Comparison of ENCODE assay signal across 10 mouse cellular contexts in the genomic region with DNA sequence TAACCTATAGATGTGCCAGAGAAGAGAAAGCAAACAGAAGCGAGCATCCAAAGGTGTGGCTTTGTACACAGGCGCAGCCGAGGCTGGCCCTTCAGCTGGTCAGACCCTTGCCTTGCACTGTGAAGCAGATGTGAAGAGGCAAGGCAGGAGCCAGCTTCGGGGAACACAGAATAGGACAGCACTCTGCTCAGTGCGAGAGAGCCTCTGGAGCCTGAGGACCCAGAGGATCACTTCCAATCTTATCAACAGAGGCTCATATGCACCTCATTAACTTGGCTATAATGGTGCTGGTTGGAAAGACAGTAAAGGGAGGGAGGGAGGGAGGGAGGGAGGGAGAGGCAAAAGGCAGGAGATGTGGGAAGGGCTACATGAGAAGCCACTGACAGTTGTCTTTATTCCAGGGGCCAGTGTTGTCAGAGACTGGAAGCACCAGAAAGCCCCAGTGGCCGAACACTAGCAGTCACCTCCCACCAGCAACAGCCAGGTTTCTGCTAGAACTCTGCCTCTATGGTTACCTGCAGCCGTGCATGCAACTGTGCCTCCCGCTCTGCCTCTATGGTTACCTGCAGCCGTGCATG.
A peak's percentile ranks its signal among the peaks of the same experiment; 100 is the strongest.
DNase-seq lines count a peak whose midpoint lies in the region; ATAC-seq and TF ChIP-seq lines count a peak whose summit lies in the region.
"Had no signal": no experiment of that assay in that cellular context is flagged by ENCODE, and none has a peak within 500 bp of the region (broad histone marks: within the 10 kb centered on the region; RNA-seq: fewer than 3 reads in every experiment).

No protein-coding gene starts in this region.

- peak; percentile 60 for ATAC-seq in kidney, embryonic 15.5 days (replicated peaks; ENCODE audit: low FRiP score)
- peak; percentile 71; the same call in 1 of the 2 replicates for ATAC-seq in embryonic facial prominence, embryonic 11.5 days (replicated peaks; ENCODE audit: insufficient number of reproducible peaks, low FRiP score, low TSS enrichment, low read depth)
- ATAC-seq in forebrain, embryonic 16.5 days = no peak
- peak; percentile 48; the same call in 1 of the 2 replicates for ATAC-seq in midbrain, embryonic 12.5 days (ENCODE audit: low FRiP score, low read depth)
- ATAC-seq: intestine, embryonic 15.5 days had no signal

- no peaks in the 10 kb centered on the region for H3K27me3 ChIP-seq in kidney, embryonic 15.5 days
- no peaks in the 10 kb centered on the region for H3K27me3 ChIP-seq in embryonic facial prominence, embryonic 11.5 days (ENCODE audit: control insufficient read depth, insufficient read depth, low read length)
- no peaks in the 10 kb centered on the region for H3K27me3 ChIP-seq in forebrain, embryonic 16.5 days (replicated peaks; ENCODE audit: control insufficient read depth, insufficient read depth, low read length)
- H3K27me3 ChIP-seq in midbrain, embryonic 12.5 days = no peaks in the 10 kb centered on the region
- no peaks in the 10 kb centered on the region for H3K27me3 ChIP-seq in cerebellum, adult 2 months (ENCODE audit: control insufficient read depth, insufficient read depth, low read length)
- H3K27me3 ChIP-seq: intestine, embryonic 15.5 days had no signal

- H3K9me3 ChIP-seq in kidney, embryonic 15.5 days (replicated peaks) = no peaks in the 10 kb centered on the region
- no peaks in the 10 kb centered on the region for H3K9me3 ChIP-seq in embryonic facial prominence, embryonic 11.5 days (replicated peaks; ENCODE audit: control insufficient read depth, low read length)
- H3K9me3 ChIP-seq in forebrain, embryonic 16.5 days (ENCODE audit: control insufficient read depth, low read length) = no peaks in the 10 kb centered on the region
- H3K9me3 ChIP-seq in midbrain, embryonic 12.5 days = no peaks in the 10 kb centered on the region
- H3K9me3 ChIP-seq: intestine, embryonic 15.5 days had no signal

- TF ChIP-seq POLR2A in cerebellum, adult 2 months (IDR thresholded peaks at IDR 0.05; ENCODE audit: borderline replicate concordance, insufficient read depth, low read length) = no peak

- no peak overlapping the region for H3K9ac ChIP-seq in kidney, embryonic 15.5 days
- H3K9ac ChIP-seq in embryonic facial prominence, embryonic 11.5 days (replicated peaks; ENCODE audit: low read length) = no peak overlapping the region; the same call in 1 of the 2 replicates
- no peak overlapping the region for H3K9ac ChIP-seq in forebrain, embryonic 16.5 days (replicated peaks; ENCODE audit: low read depth, low read length)
- H3K9ac ChIP-seq in midbrain, embryonic 12.5 days (replicated peaks) = peak overlapping the region; percentile 37
- H3K9ac ChIP-seq: intestine, embryonic 15.5 days had no signal

- no peaks in the 10 kb centered on the region for H3K36me3 ChIP-seq in kidney, embryonic 15.5 days
- H3K36me3 ChIP-seq in embryonic facial prominence, embryonic 11.5 days (replicated peaks; ENCODE audit: control insufficient read depth, insufficient read depth, low read depth, low read length) = no peaks in the 10 kb centered on the region
- no peaks in the 10 kb centered on the region for H3K36me3 ChIP-seq in forebrain, embryonic 16.5 days (ENCODE audit: control insufficient read depth, insufficient read depth)
- no peaks in the 10 kb centered on the region for H3K36me3 ChIP-seq in midbrain, embryonic 12.5 days
- H3K36me3 ChIP-seq: intestine, embryonic 15.5 days had no signal

- no peak for TF ChIP-seq CTCF in cerebellum, adult 2 months (IDR thresholded peaks at IDR 0.05; ENCODE audit: borderline replicate concordance, insufficient read depth, low read depth, low read length)

- WGBS in kidney, embryonic 15.5 days = 34% methylated on average over 9 of the region's 9 CpGs
- 56% methylated on average over 9 of the region's 9 CpGs for WGBS in embryonic facial prominence, embryonic 11.5 days
- 35% methylated on average over 9 of the region's 9 CpGs for WGBS in forebrain, embryonic 16.5 days
- WGBS in midbrain, embryonic 12.5 days = 39% methylated on average over 9 of the region's 9 CpGs
- 87% methylated on average over 9 of the region's 9 CpGs for WGBS in cerebellum, adult 2 months

- no peak for DNase-seq in kidney, adult 11 months
- no peak for DNase-seq in embryonic facial prominence, embryonic 11.5 days (ENCODE audit: low spot score)
- DNase-seq in ovary, postnatal 14 days (ENCODE audit: low spot score) = no peak
- no peak for DNase-seq in cerebellum, adult 2 months
- DNase-seq in cerebellum, postnatal 14 days = no peak

- peak overlapping the region; percentile 34 for H3K4me2 ChIP-seq in kidney, embryonic 15.5 days
- H3K4me2 ChIP-seq in embryonic facial prominence, embryonic 11.5 days (ENCODE audit: low read depth, low read length) = no peak overlapping the region
- H3K4me2 ChIP-seq in forebrain, embryonic 16.5 days (ENCODE audit: low read length) = no peak overlapping the region
- H3K4me2 ChIP-seq in midbrain, embryonic 12.5 days (replicated peaks) = peak overlapping the region; percentile 32
- H3K4me2 ChIP-seq: heart, embryonic 11.5 days; intestine, embryonic 15.5 days had no signal

- H3K4me3 ChIP-seq in kidney, embryonic 15.5 days (replicated peaks) = no peak overlapping the region
- no peak overlapping the region for H3K4me3 ChIP-seq in embryonic facial prominence, embryonic 11.5 days (ENCODE audit: low read depth, low read length)
- no peak overlapping the region for H3K4me3 ChIP-seq in forebrain, embryonic 16.5 days (replicated peaks; ENCODE audit: low read length)
- H3K4me3 ChIP-seq in midbrain, embryonic 12.5 days = peak overlapping the region; percentile 9; the same call in 1 of the 2 replicates
- H3K4me3 ChIP-seq in cerebellum, adult 2 months (replicated peaks; ENCODE audit: insufficient read depth, low read depth, low read length) = no peak overlapping the region
- H3K4me3 ChIP-seq: intestine, embryonic 15.5 days had no signal

- peak overlapping the region; percentile 18; the same call in 1 of the 2 replicates for H3K27ac ChIP-seq in kidney, embryonic 15.5 days
- no peak overlapping the region for H3K27ac ChIP-seq in embryonic facial prominence, embryonic 11.5 days (replicated peaks; ENCODE audit: low read depth, low read length)
- H3K27ac ChIP-seq in forebrain, embryonic 16.5 days (ENCODE audit: low read length) = 0 out of 2 replicates have a peak overlapping the region, but pooled peaks have one; percentile 17
- H3K27ac ChIP-seq in midbrain, embryonic 12.5 days (replicated peaks) = peak overlapping the region; percentile 89
- no peak overlapping the region for H3K27ac ChIP-seq in cerebellum, adult 2 months (ENCODE audit: insufficient read depth, low read length)
- H3K27ac ChIP-seq: intestine, embryonic 15.5 days had no signal

- peaks cover 42% of the 10 kb centered on the region for H3K4me1 ChIP-seq in kidney, embryonic 15.5 days
- 0 out of 2 replicates have a peak, but pooled peaks cover 2% of the 10 kb centered on the region for H3K4me1 ChIP-seq in embryonic facial prominence, embryonic 11.5 days (ENCODE audit: control insufficient read depth, insufficient read depth, low read length)
- peaks cover 53% of the 10 kb centered on the region for H3K4me1 ChIP-seq in forebrain, embryonic 16.5 days (replicated peaks; ENCODE audit: control insufficient read depth, insufficient read depth, low read length)
- H3K4me1 ChIP-seq in midbrain, embryonic 12.5 days = peaks cover 60% of the 10 kb centered on the region
- H3K4me1 ChIP-seq in cerebellum, adult 2 months (ENCODE audit: control insufficient read depth, insufficient read depth, low read length) = peaks cover 3% of the 10 kb centered on the region

Comparison
In these comparisons a context has a peak if more than half of its experiments do, and no peak if none do; other contexts are left out.
1. H3K27ac ChIP-seq: peak in kidney, embryonic 15.5 days (single experiment), forebrain, embryonic 16.5 days (single experiment) and midbrain, embryonic 12.5 days (single experiment); none in embryonic facial prominence, embryonic 11.5 days (single experiment) and cerebellum, adult 2 months (single experiment).
2. H3K4me2 ChIP-seq: peak in kidney, embryonic 15.5 days (single experiment) and midbrain, embryonic 12.5 days (single experiment); none in embryonic facial prominence, embryonic 11.5 days (single experiment) and forebrain, embryonic 16.5 days (single experiment).